Mouse (Mus musculus) stomach, adult 2 months (tissue): Measurements from ENCODE around the gene Lmo2. TPM values are rescaled to one million over a fixed set of nuclear protein-coding genes. Genes with fewer than 3 reads are reported as not detected.

Source experiments
- polyA plus RNA-seq: library from polyadenylated mRNA; depleted of rRNA; stranded (reverse); fragments of >200 nt; gene quantifications from 2 replicates; pipeline ENCODE4 v1.2.3, GENCODE M21; 2012; rRNA removed

Gene Lmo2
- polyA plus RNA-seq, result 4.5 and 6.7 TPM in 2 replicates

DNA sequence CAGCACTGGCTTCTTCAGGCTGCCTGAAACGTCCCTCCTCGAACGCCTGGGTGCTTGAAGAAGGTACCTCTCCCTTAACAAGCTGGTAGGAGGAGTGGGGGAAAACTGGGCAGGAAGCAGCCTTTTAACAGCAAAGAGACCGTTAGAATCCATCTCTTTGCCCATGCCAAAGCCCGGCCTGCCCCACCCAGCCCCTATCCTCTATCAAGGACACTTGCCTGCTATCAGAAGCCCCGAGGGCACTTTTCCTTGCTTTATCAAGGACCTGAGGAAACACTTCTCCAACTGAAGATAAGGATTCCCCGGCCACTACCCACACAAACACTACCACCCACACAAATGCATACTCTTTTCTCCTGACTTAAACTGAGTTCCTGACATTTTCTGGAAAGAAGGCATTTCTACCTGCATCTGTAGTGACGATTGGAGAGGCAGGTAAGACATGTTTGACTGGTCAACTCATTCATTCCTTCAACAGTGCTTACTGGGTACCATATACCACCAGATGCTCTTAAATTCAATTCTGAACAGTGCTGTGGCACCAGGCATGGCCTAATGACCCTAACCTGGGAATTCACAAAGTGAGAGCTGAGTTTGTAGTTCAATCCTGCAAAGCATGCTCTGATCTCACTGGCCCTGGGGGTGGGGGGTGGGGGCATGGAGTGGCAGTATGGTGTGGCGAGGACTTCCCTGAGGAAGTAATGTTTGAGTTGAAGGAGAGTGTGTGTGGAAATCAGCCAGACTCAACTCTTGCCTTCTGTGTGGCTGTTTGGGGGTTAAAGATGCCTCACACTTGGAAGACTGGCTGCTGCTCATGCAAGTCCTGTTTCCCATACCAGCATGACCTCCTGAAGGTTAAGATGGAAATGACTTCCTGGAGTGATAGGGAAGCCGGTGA lies at the start of gene Lmo2:
TSS of gene Lmo2 (plus strand) at position 338 of the 898 bp plus-strand sequence.

DNA sequence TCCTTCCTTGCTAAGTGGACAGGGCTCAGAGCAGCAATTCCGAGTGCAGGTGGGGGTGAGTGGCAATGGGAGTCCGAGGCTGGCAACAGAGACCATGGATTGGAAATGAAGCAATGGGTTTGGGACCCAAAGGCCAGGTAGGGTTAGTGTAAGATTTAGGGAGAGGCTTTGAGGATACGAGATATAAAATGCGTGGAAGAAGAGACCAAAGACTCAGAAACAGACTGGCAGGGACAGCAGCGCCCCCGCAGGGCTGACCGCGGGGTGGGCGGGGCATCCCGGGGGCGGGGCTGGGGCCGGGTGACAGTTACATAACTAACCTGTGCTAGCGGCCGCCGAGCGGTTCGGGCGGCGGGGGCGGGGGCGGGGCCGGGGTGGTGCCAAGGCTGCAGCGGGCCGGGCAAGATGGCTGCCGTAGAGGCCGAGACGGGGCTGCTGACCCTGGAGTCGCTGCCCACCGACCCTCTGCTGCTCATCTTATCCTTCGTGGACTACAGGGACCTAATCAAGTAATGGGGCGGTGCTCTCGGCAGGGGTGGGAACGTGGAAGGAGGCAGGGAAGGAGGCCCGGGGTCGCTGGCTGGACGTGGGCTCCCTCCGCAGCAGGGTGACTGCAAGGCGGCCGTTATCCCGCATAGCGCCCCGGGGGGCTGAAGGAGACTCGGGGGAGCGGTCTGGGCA lies 69.8 kb downstream of the Lmo2 start, which contains the start of gene Fbxo3:
TSS of gene Fbxo3 (plus strand) at position 264 of the 681 bp plus-strand sequence.

DNA sequence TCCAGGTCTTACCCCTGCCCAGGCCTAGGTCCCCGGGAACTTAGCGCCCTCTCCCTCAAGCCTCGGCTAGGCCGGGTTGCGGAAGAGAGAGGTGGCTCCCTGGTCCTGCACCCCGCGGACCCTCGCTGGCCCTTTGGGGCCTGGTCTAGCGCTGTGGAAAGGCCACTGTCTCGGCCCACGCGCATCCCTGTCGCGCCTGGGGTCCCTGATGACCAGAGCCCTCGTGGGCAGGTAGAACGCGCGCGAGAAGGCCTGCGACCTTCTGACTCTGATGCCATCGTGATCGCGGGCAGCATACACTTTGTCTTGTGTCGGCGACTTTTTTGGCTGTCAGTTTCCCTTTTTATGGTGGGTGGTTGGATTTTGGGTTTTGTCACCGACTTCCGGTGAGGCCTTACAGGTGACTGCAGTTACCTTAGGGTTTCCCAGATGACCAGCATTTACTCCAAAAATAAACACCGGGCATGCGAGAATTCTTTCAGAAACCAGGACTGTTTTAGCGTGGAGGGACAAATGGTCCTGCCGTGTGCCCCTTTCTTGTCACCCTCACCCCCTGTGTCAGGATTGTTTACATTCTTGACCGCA lies 70.4 kb downstream of the Lmo2 start, which contains the start of gene 4931422A03Rik:
TSS of gene 4931422A03Rik (minus strand) at position 223 of the 585 bp plus-strand sequence.

Other genes with a start within 250 kb of the Lmo2 start
- 12.5 and 12.7 TPM in 2 replicates for gene Nat10, start 196.7 kb upstream of the Lmo2 start, polyA plus RNA-seq
- gene Caprin1, start 160.3 kb upstream of the Lmo2 start, polyA plus RNA-seq, result 31.0 and 34.8 TPM in 2 replicates
- gene Fbxo3, start 69.7 kb downstream of the Lmo2 start, polyA plus RNA-seq, result 2.4 and 4.1 TPM in 2 replicates
- not detected in 2 replicates for gene 4931422A03Rik, start 70.4 kb downstream of the Lmo2 start, polyA plus RNA-seq
- 0.06 and 0.29 TPM in 2 replicates for gene Gm10912, start 107.8 kb downstream of the Lmo2 start, polyA plus RNA-seq
- gene Gm10799, start 110.6 kb downstream of the Lmo2 start, polyA plus RNA-seq, result not detected in 2 replicates
- 1.9 and 5.2 TPM in 2 replicates for gene Cd59b, start 111.9 kb downstream of the Lmo2 start, polyA plus RNA-seq
- gene Cd59a, start 137.8 kb downstream of the Lmo2 start, polyA plus RNA-seq, result 4.4 and 4.8 TPM in 2 replicates
- gene A930018P22Rik, start 164.8 kb downstream of the Lmo2 start, polyA plus RNA-seq, result 0.15 TPM in 2 replicates